Mouse (Mus musculus) midbrain, embryonic 15.5 days (tissue): ENCODE measurements around the gene Rfc4. TPM values are rescaled to one million over a fixed set of nuclear protein-coding genes. Genes with fewer than 3 reads are reported as not detected.
"Not testable (repeated sequence)": the region's sequence is repeated elsewhere in the genome, so short reads cannot be mapped to it uniquely, and the experiment has no call there.

Experiments used
- ATAC-seq: fragments of 200-750 bp; cut with Nextera tagmentation; replicated peaks from 2 replicates; pipeline ENCODE4 v1.8.0; 2017; ENCODE audit warnings: moderate TSS enrichment
- H3K27ac ChIP-seq: fragments of 300-500 bp; sonication (generic); 2 replicates; pipeline ENCODE4 v1.5.1; 2015; ENCODE audit warnings: mild to moderate bottlenecking, inconsistent platforms
- H3K27me3 ChIP-seq: fragments of 300-500 bp; sonication (generic); replicated peaks from 2 replicates; pipeline ENCODE4 v1.6.1; 2015; ENCODE audit warnings: inconsistent platforms
- H3K36me3 ChIP-seq: fragments of 300-500 bp; sonication (generic); replicated peaks from 2 replicates; pipeline ENCODE4 v1.6.1; 2015; ENCODE audit warnings: inconsistent platforms
- H3K4me1 ChIP-seq: fragments of 300-500 bp; sonication (generic); 2 replicates; pipeline ENCODE4 v1.6.1; 2015; ENCODE audit warnings: inconsistent platforms
- H3K4me2 ChIP-seq: fragments of 300-500 bp; sonication (generic); 2 replicates; pipeline ENCODE4 v1.6.1; 2015; ENCODE audit warnings: inconsistent platforms, mild to moderate bottlenecking, moderate library complexity
- H3K4me3 ChIP-seq: fragments of 300-500 bp; sonication (generic); 2 replicates; pipeline ENCODE4 v1.5.1; 2015; ENCODE audit warnings: mild to moderate bottlenecking, inconsistent platforms
- H3K9ac ChIP-seq: fragments of 300-500 bp; sonication (generic); 2 replicates; pipeline ENCODE4 v1.6.1; 2015; ENCODE audit warnings: mild to moderate bottlenecking, inconsistent platforms
- H3K9me3 ChIP-seq: fragments of 300-500 bp; sonication (generic); 2 replicates; pipeline ENCODE4 v1.6.1; 2016; ENCODE audit warnings: inconsistent platforms
- WGBS: fragments of 180-500 bp; shearing (Covaris S2); methylation state at CpG from one replicate; pipeline ENCODE4 v1.1.7; 2015; ENCODE audit warnings: mixed read lengths; 5-methylcytosine and 5-hydroxymethylcytosine counted together
- polyA plus RNA-seq: library from polyadenylated mRNA; unstranded; fragments of >200 nt; fragmentation: Nextera tagmentation; extraction: Ambion mirVana; gene quantifications from 2 replicates; pipeline ENCODE4 v1.2.1, GENCODE M21; 2015

Gene Rfc4
- polyA plus RNA-seq, 1 experiment from 2014 or later: 42.1 TPM

- WGBS: under 1% methylated on average over 52 of the region's 52 CpGs
- H3K9ac ChIP-seq: peak overlapping the region; percentile 100
- H3K4me2 ChIP-seq: peak overlapping the region; percentile 85
- H3K36me3 ChIP-seq: peaks cover 31% of the 10 kb centered on the region
- peaks cover 47% of the 10 kb centered on the region for H3K4me1 ChIP-seq
- H3K27ac ChIP-seq: peak overlapping the region; percentile 98
- peak overlapping the region; percentile 91 for H3K4me3 ChIP-seq
- peak; percentile 92 for ATAC-seq
- H3K27me3 ChIP-seq: 0 out of 2 replicates have a peak, but pooled peaks cover 3% of the 10 kb centered on the region
- H3K9me3 ChIP-seq: no peaks in the 10 kb centered on the region
Observed at GRCm38 (mm10) chr16:23107946-23108759, 19.4 kb downstream of the Rfc4 start.

GRCm38 (mm10) chr16:23107231-23107942 is 20.1 kb downstream of the Rfc4 start, which contains the start of gene Eif4a2:
Eif4a2 (plus strand) TSS chr16:23107444.
- under 1% methylated on average over 71 of the region's 71 CpGs for WGBS

GRCm38 (mm10) chr16:23106121-23106520 is 21.4 kb downstream of the Rfc4 start:
- Histone ChIP-seq H3K36me3 (peaks cover 12% of the 10 kb centered on the region), H3K9me3 (no peaks in the 10 kb centered on the region), H3K27ac (no peak overlapping the region), H3K4me1 (peaks cover 27% of the 10 kb centered on the region), H3K4me2 (no peak overlapping the region), H3K9ac (no peak overlapping the region), H3K4me3 (no peak overlapping the region), H3K27me3 (0 out of 2 replicates have a peak, but pooled peaks cover 3% of the 10 kb centered on the region)
- whole genome bisulfite sequencing: 81% methylated on average over 7 of the region's 7 CpGs
- no peak for ATAC-seq

More at GRCm38 (mm10) chr16:23107231-23107942, 20.1 kb downstream of the Rfc4 start, which contains the start of gene Eif4a2:
- peaks cover 39% of the 10 kb centered on the region for H3K4me1 ChIP-seq
- 0 out of 2 replicates have a peak, but pooled peaks cover 3% of the 10 kb centered on the region for H3K27me3 ChIP-seq
- H3K9me3 ChIP-seq: no peaks in the 10 kb centered on the region
- peak; percentile 93 for ATAC-seq
- peak within 1 kb of the TSS; percentile 98 for H3K27ac ChIP-seq
- H3K9ac ChIP-seq: peak within 1 kb of the TSS; percentile 100
- H3K4me3 ChIP-seq: peak within 1 kb of the TSS; percentile 91
- peaks cover 24% of the 10 kb centered on the region for H3K36me3 ChIP-seq
- H3K4me2 ChIP-seq: peak within 1 kb of the TSS; percentile 85

GRCm38 (mm10) chr16:23103841-23104240 is 23.7 kb downstream of the Rfc4 start:
- WGBS: 44% methylated on average over 2 of the region's 2 CpGs
- Histone ChIP-seq H3K27me3 (peaks cover 12% of the 10 kb centered on the region), H3K4me3 (no peak overlapping the region), H3K36me3 (no peaks in the 10 kb centered on the region), H3K27ac (no peak overlapping the region), H3K9me3 (no peaks in the 10 kb centered on the region), H3K4me1 (peaks cover 15% of the 10 kb centered on the region), H3K4me2 (no peak overlapping the region), H3K9ac (no peak overlapping the region)
- ATAC-seq: no peak

- no peak overlapping the region for H3K4me3 ChIP-seq
- peaks cover 12% of the 10 kb centered on the region for H3K27me3 ChIP-seq
- no peak for ATAC-seq
- peak overlapping the region; percentile 23 for H3K4me2 ChIP-seq
- H3K4me1 ChIP-seq: peaks cover 14% of the 10 kb centered on the region
- H3K27ac ChIP-seq: no peak overlapping the region
- no peaks in the 10 kb centered on the region for H3K36me3 ChIP-seq
- 42% methylated on average over 17 of the region's 17 CpGs for WGBS
- no peaks in the 10 kb centered on the region for H3K9me3 ChIP-seq
- H3K9ac ChIP-seq: no peak overlapping the region
Observed at GRCm38 (mm10) chr16:23103038-23103745, 24.3 kb downstream of the Rfc4 start.

- H3K9ac ChIP-seq: no peak overlapping the region
Observed at GRCm38 (mm10) chr16:23102340-23103037, 25.0 kb downstream of the Rfc4 start.

GRCm38 (mm10) chr16:23100613-23101012 is 26.9 kb downstream of the Rfc4 start:
- no peak overlapping the region; the same call in 1 of the 2 replicates for H3K4me3 ChIP-seq
- H3K9ac ChIP-seq: 0 out of 2 replicates have a peak overlapping the region, but pooled peaks have one; percentile 21
- peaks cover 11% of the 10 kb centered on the region for H3K4me1 ChIP-seq
- no peaks in the 10 kb centered on the region for H3K36me3 ChIP-seq
- ATAC-seq: peak; percentile 48; the same call in 1 of the 2 replicates
- WGBS: 11% methylated on average over 10 of the region's 10 CpGs
- peak overlapping the region; percentile 58 for H3K4me2 ChIP-seq
- peaks cover 12% of the 10 kb centered on the region for H3K27me3 ChIP-seq
- H3K27ac ChIP-seq: no peak overlapping the region
- H3K9me3 ChIP-seq: no peaks in the 10 kb centered on the region

More at GRCm38 (mm10) chr16:23102340-23103037, 25.0 kb downstream of the Rfc4 start:
- Histone ChIP-seq H3K36me3 (no peaks in the 10 kb centered on the region), H3K27ac (no peak overlapping the region), H3K4me3 (no peak overlapping the region), H3K9me3 (no peaks in the 10 kb centered on the region), H3K4me2 (peak overlapping the region; percentile 23), H3K4me1 (peaks cover 14% of the 10 kb centered on the region), H3K27me3 (peaks cover 12% of the 10 kb centered on the region)
- WGBS: 20% methylated on average over 15 of the region's 15 CpGs
- ATAC-seq: no peak

- WGBS: 0% methylated on average over 7 of the region's 9 CpGs
- Histone ChIP-seq H3K4me1 (peaks cover 11% of the 10 kb centered on the region), H3K4me2 (peak overlapping the region; percentile 58), H3K9me3 (no peaks in the 10 kb centered on the region), H3K9ac (0 out of 2 replicates have a peak overlapping the region, but pooled peaks have one; percentile 21), H3K27me3 (peaks cover 12% of the 10 kb centered on the region), H3K4me3 (peak overlapping the region; percentile 32), H3K36me3 (no peaks in the 10 kb centered on the region), H3K27ac (no peak overlapping the region)
- ATAC-seq: peak; percentile 74
Observed at GRCm38 (mm10) chr16:23100099-23100575, 27.4 kb downstream of the Rfc4 start.

- WGBS: 2% methylated on average over 12 of the region's 12 CpGs
- no peaks in the 10 kb centered on the region for H3K9me3 ChIP-seq
- ATAC-seq: 0 out of 2 replicates have a peak, but pooled peaks have one; percentile 22
Observed at GRCm38 (mm10) chr16:23099632-23100031, 27.9 kb downstream of the Rfc4 start.

GRCm38 (mm10) chr16:23098105-23098452 is 29.5 kb downstream of the Rfc4 start:
- ATAC-seq, H3K27me3 ChIP-seq, H3K36me3 ChIP-seq, H3K4me2 ChIP-seq, H3K27ac ChIP-seq, H3K4me3 ChIP-seq, H3K9ac ChIP-seq, H3K9me3 ChIP-seq: not testable (repeated sequence)
- WGBS: 93% methylated on average over 1 of the region's 1 CpGs
- H3K4me1 ChIP-seq: peaks cover 11% of the 10 kb centered on the region

More at GRCm38 (mm10) chr16:23099632-23100031, 27.9 kb downstream of the Rfc4 start:
- peaks cover 12% of the 10 kb centered on the region for H3K27me3 ChIP-seq
- H3K4me3 ChIP-seq: peak overlapping the region; percentile 32
- H3K4me1 ChIP-seq: peaks cover 11% of the 10 kb centered on the region
- peak overlapping the region; percentile 58 for H3K4me2 ChIP-seq
- no peak overlapping the region for H3K27ac ChIP-seq
- H3K9ac ChIP-seq: 0 out of 2 replicates have a peak overlapping the region, but pooled peaks have one; percentile 21
- no peaks in the 10 kb centered on the region for H3K36me3 ChIP-seq
